Mouse (Mus musculus) CD4-positive helper T cell, adult 2 months (primary cell): ENCODE measurements at regions not wholly inside any gene's neighbourhood (a gene's known extent, or its start where the extent isn't known, plus 50 kb on each side); places are given as distances from the start of the nearest gene placed in this dataset.

Source experiments
- DNase-seq: peaks from one replicate; pipeline ENCODE4 v3.0.0-alpha.2; 2012; ENCODE audit warnings: low read depth, missing footprints, low spot score

GRCm38 (mm10) chr5:119389857-119390256 is 280.6 kb upstream of the Tbx3 start:
- no peak for DNase-seq

GRCm38 (mm10) chr5:119398475-119398874 is 272.0 kb upstream of the Tbx3 start:
- DNase-seq, result no peak

DNA sequence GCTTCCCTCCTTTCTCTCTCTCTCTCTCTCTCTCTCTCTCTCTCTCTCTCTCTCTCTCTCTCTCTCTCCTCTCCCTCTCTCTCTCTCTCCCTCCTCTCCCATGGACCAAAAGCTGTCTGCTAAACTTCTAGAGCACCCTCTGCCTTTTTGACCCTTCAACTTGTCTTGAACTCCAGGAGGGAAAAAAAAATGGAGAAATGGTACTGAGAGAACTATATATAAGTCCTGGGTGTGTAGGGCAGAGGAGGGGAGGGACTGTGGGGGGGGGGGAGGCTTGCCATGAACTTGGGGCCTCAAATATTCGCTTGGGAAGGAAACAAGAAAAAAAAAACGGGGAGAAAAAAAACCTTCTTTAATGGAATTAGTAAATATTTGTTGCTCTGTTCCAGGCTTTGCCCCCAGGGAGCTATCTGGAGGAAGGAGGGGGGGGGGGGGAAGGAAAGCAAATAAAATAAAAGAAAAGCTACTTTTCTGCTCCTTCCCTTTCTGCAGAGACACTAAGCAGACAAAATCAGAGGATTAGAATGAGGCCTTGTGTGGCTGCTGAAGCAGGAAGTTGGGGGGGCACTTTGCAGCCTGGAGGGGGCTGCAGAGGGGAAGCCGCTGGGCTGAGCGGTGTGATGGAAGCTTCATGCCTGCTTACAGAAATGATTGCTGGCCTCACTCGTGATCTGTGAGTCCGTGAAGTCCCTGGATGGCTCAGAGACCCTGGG is 270.1 kb upstream of the Tbx3 start:
- no peak for DNase-seq

DNA sequence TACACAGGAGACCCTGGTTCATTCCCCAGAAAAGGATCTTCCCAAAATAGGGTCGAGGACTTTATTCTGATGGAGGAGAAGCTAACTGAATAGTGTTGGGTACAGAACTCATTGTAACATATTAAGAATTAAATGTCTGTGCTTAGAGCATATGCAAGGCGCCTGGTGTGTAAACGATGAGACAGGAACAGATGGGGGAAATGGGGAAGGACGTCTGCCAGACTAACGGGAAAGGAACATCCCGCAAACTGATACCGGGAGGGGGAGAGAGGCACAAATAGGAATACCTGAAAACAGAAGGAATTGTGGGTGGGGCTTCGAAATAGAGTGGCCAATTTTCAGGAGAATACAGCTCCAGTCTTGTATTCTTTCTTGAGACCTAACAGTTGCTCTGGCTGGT is 268.6 kb upstream of the Tbx3 start:
- DNase-seq, result no peak

- no peak for DNase-seq
Measured at GRCm38 (mm10) chr5:119402651-119403050, 267.8 kb upstream of the Tbx3 start.

DNA sequence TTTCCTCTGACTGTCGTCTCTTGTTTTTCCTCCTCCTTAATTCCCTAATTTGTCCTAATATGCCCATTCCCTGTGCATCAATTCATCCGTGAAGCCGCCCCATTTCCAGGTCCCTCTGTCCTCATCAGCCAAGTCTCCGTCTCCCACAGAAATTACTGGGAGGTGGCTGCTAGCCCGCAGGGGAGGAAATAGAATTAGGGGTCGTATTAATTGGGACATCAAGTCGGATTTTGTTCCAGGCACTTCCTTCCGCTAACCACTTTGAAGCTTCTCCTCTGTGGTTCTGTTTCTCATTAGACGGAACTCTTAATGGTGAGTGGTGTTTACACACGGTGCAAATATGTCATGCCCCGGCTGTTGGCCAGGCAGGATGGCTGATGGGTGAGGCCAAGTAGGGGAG is 259.5 kb upstream of the Tbx3 start:
- DNase-seq, result no peak

GRCm38 (mm10) chr5:119415835-119416234 is 254.6 kb upstream of the Tbx3 start:
- DNase-seq, result no peak

GRCm38 (mm10) chr5:119418486-119418885 is 252.0 kb upstream of the Tbx3 start:
- DNase-seq, result no peak

DNA sequence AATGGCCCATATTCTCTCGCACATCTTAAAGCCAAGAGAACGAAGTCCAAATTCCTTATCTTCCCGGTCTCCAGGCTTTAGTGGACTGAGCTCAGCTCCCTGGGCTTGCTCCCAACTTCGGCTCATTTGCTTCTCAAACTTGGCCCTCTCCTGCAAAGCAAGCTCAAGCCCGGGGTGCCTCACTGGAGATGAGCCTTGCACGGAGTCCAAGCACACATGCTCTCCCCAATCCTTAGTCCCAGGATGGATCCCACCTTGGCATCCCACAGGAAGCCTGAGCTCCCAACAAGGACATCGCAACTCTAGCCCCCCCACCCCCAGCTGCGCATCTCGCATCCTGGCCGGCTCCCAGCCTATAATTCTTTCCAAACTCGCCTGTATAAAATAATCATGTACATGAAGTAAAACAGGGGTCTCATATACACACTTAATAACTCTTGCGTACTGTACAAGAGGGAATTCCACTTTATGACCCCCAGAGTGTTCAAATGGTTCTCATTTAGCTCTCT is 242.9 kb upstream of the Tbx3 start:
- no peak for DNase-seq

GRCm38 (mm10) chr5:119431271-119431756 is 239.2 kb upstream of the Tbx3 start:
- no peak for DNase-seq

- DNase-seq, result no peak
Measured at GRCm38 (mm10) chr5:119434572-119434971, 235.9 kb upstream of the Tbx3 start.

DNA sequence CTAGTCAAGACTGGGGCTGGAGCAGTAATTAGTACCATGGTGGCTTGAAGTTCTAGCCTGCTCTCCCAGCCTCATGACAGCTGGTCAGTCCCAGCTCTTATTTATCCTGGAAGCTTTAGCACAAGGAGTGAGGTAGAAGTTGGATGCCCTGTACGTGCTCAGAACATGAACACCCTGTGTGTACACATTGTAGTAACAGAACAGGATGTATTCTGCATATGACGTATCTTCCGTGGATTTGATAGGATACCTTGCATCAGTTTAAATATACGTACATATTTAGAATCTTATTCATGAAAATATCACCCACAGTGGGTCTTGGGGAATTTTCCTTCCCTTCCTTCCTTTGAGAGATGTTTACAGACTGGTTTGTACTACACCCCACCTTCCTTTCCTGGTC is 222.0 kb upstream of the Tbx3 start:
- no peak for DNase-seq

DNA sequence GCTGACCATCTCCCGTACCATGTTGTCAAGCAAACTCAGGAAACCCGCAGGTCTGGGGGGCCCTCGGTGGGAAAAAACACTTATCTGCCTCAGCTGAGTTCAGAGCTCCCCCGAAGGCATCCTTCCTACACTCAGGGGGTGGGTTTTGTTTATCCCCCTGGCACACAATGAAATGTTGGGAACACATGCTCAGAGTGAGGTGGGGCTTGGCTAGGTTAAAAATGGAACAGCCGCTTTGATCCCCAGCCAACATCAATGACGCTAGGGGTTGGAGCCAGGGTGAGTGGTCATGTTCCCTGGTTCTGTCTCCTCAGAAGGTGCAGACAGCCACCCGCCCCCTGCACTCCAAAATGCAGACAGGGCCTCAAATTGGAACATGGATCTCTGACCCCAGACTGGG is 221.3 kb upstream of the Tbx3 start:
- no peak for DNase-seq

DNA sequence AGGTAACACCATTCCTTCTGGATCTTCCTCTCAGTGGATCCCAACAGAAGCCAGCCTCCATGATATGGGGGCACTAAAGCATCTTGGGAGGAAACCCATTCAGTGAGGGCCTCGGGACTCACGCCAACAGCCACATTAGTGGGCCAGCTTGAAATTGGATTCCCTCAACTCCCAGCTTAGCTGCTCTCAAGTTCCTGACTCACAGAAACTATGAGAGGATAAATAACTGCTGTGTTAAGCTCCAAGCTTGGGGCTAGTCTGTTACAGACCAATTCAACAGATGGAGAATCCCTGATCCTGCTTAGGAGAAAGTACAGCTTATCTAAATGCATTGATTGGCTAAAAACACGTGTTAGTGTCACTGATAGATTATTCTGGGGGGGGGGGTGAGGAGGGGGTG is 210.7 kb upstream of the Tbx3 start:
- no peak for DNase-seq

DNA sequence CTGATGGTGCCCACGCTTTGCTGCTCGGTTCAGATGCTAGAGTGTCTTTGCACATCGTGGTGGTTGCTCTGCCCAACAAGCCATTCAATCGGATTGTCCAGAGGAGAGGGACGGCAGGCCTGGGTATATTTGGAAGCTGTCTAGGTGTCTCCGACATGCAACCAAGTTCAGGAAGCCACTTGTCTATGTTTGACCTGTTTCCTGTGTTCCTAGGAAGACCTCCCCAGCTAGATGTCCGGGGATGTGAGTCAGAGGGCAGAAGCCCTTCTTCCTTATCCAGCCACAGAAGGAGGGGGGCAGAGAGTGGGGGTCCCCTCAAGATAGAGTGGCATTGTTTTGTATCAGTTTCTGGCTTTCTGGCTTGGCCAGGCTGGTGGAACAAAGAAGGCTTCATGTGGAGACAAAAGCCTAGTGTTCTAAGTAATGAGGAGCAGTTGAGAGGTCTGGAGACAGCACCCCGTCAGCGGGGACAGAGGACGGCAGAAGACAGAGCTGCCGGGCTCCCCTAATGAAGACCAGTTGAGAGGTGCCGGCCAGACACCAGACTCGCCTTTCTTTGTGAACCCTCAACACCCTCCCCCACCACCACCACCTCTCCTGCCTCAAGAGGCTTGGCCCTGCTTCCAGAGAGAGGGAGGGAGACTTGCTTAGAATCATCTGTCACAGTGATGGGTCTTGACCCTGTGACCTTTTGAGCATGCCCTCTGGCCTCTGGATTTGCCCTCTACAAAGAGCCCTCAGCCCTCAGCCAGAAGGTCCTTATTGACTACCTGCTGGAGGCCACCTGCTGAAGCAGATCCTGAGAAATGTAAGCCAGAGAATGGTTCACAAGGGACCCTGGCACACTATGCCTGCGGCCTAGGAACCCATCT is 207.6 kb upstream of the Tbx3 start:
- no peak for DNase-seq

DNA sequence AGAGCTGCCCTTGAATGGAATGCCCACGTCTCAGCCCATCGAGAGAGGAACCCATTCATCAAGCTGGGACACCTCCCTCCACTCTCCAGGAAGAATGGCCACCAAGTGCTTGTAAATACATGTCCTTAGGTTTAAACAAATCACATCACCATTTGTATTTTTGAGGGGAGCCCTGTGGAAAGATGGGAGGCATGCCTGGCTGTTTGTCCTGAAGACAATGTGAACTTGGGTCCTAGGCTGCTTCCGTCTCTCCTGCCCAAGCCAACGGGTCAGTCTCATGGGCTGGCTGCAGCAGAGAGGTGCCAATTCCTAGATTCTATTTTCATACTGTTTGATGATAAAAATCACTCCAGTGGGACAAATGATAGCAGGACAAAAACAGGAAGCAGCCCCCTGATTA is 205.9 kb upstream of the Tbx3 start:
- DNase-seq, result no peak

- DNase-seq, result no peak
Measured at GRCm38 (mm10) chr5:119467346-119468085, 203.0 kb upstream of the Tbx3 start.

DNA sequence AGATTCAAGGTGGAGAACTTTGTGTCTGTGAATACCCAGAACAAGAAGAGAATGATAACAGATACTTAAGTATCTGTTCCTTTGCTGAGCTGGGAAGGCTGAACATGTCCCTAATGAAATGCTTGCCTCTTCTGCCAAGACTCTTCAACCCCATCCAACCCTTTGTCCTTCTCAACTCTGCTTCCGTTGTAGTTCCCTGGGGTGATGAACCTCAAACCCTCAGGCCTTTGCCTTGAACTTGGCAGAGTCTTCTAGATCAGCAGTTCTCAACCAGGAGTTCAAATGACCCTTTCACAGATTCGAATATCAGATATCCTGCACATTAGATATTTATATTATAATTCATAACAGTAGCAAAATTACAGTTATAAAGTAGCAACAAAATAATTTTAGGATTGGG is 192.5 kb upstream of the Tbx3 start:
- no peak for DNase-seq

- DNase-seq, result no peak
Measured at GRCm38 (mm10) chr5:119478331-119478730, 192.1 kb upstream of the Tbx3 start.

DNA sequence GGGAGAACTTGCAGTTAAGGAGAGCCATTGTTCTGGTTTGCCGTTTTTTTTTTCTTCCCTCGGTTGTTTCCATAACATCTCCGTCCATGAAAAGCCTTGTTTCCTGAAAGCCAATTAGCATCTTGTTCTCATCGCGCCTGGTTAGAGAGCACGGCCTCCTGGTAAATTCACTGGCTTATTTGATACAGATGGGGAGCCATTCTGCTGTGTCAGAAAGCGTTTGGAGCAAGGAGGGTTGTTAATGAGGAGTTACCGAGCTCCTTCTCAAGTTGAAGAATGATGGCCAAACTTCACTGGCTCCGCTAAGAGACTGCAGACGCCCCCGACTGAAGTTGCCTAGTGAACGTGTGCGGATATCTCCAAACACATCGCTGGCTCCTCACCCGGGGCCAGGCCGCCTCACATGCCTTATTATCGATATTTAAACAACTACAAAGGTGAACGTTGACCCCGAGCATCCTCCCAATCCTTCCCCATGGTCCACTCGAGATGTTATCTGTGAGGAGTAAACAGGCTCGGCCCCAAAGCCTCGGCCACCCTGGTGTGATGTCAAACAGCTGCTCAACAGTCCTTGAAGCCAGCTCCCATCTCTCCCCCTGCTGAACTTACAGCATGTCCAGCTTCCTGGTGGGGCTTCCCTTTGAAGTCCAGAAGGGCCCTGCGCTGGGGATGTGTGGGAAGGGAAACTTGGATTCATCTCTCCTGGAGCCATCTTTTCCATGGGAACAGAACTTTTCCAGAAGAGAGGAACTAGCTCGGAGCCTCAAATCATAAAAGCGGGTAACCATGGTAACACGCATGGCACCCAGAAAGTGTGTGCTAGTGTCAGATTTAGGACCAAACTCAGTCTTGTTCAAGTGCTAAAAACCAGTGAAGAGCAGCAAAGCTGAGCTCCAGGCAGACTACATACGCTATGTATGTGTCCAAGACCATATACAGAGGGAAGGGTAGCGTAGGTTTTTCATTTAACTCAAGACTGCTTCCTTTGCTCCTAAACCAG is 190.0 kb upstream of the Tbx3 start:
- DNase-seq, result no peak

GRCm38 (mm10) chr5:119483706-119484105 is 186.8 kb upstream of the Tbx3 start:
- DNase-seq, result no peak
